Comparison of ENCODE assay signal across 9 mouse cellular contexts in the genomic region with DNA sequence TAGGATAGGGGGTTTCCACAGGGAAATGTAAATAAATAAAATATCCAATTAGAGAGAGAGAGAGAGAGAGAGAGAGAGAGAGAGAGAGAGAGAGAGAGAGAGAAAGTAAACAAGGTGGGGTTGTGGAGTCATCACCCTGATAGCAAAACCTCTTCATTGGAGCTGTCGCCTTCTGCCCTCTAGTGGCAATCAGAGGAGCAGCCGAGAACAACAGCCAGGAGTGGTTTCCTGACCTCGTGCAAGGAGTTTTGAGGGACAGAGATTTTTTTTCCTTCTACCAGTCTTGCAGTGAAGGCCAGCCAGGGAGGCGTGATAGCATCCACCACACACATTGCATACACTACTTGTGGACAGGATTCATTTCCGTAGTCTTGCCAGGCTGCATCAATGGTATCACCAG. TPM values are rescaled to one million over a fixed set of nuclear protein-coding genes. Genes with fewer than 3 reads are reported as not detected.
DNase-seq lines count a peak whose midpoint lies in the region; ATAC-seq and TF ChIP-seq lines count a peak whose summit lies in the region.
"Had no signal": no experiment of that assay in that cellular context is flagged by ENCODE, and none has a peak within 500 bp of the region (broad histone marks: within the 10 kb centered on the region; RNA-seq: fewer than 3 reads in every experiment).

No protein-coding gene starts in this region.

- H3K27ac ChIP-seq in forebrain, postnatal 0 days (ENCODE audit: low read depth, low read length), result no peak overlapping the region
- no peak overlapping the region for H3K27ac ChIP-seq in forebrain, embryonic 15.5 days (replicated peaks)
- H3K27ac ChIP-seq in heart, postnatal 0 days (ENCODE audit: low read depth), result no peak overlapping the region
- H3K27ac ChIP-seq in lung, postnatal 0 days (ENCODE audit: low read length), result no peak overlapping the region

- TF ChIP-seq EP300 in heart, postnatal 0 days (IDR thresholded peaks at IDR 0.05; ENCODE audit: low read depth), result no peak
- TF ChIP-seq EP300 in lung, postnatal 0 days (IDR thresholded peaks at IDR 0.05), result no peak

- no peak overlapping the region for H3K4me3 ChIP-seq in forebrain, postnatal 0 days (ENCODE audit: low read depth, low read length)
- H3K4me3 ChIP-seq in forebrain, embryonic 15.5 days, result no peak overlapping the region
- H3K4me3 ChIP-seq in heart, postnatal 0 days (ENCODE audit: low read depth, low read length), result no peak overlapping the region
- H3K4me3 ChIP-seq in lung, postnatal 0 days (ENCODE audit: low read depth, low read length), result no peak overlapping the region

- H3K36me3 ChIP-seq in forebrain, postnatal 0 days (ENCODE audit: insufficient read depth), result no peaks in the 10 kb centered on the region
- no peaks in the 10 kb centered on the region for H3K36me3 ChIP-seq in forebrain, embryonic 15.5 days
- H3K36me3 ChIP-seq in heart, postnatal 0 days (replicated peaks; ENCODE audit: control insufficient read depth, insufficient read depth, low read length), result no peaks in the 10 kb centered on the region
- H3K36me3 ChIP-seq in lung, postnatal 0 days (ENCODE audit: insufficient read depth, low read length), result no peaks in the 10 kb centered on the region

- peak; percentile 50 for DNase-seq in forebrain, postnatal 0 days
- peak; percentile 27 for DNase-seq in right cerebral cortex, adult 18-20 months
- no peak for DNase-seq in right cerebral cortex, postnatal 36 days (ENCODE audit: low spot score in 2 of 2)
- DNase-seq in cerebellum, adult 11-12 months, result peak; percentile 32
- DNase-seq in heart, postnatal 0 days (ENCODE audit: low spot score), result peak; percentile 50
- DNase-seq in lung, postnatal 0 days (ENCODE audit: low spot score), result peak; percentile 75
- DNase-seq in testis, postnatal 10 days (ENCODE audit: low spot score), result peak; percentile 61

- H3K4me1 ChIP-seq in forebrain, postnatal 0 days (ENCODE audit: insufficient read depth), result peaks cover 7% of the 10 kb centered on the region; the same call in 1 of the 2 replicates
- H3K4me1 ChIP-seq in forebrain, embryonic 15.5 days, result peaks cover 17% of the 10 kb centered on the region
- peaks cover 7% of the 10 kb centered on the region for H3K4me1 ChIP-seq in heart, postnatal 0 days (ENCODE audit: control insufficient read depth, insufficient read depth)
- peaks cover 6% of the 10 kb centered on the region; the same call in 1 of the 2 replicates for H3K4me1 ChIP-seq in lung, postnatal 0 days (ENCODE audit: insufficient read depth, low read depth, low read length)

- H3K9me3 ChIP-seq in forebrain, postnatal 0 days (ENCODE audit: low read length), result no peaks in the 10 kb centered on the region
- H3K9me3 ChIP-seq in forebrain, embryonic 15.5 days, result no peaks in the 10 kb centered on the region
- no peaks in the 10 kb centered on the region for H3K9me3 ChIP-seq in heart, postnatal 0 days (replicated peaks; ENCODE audit: control insufficient read depth, low read length)
- no peaks in the 10 kb centered on the region for H3K9me3 ChIP-seq in lung, postnatal 0 days (ENCODE audit: low read length)

- H3K9ac ChIP-seq in forebrain, postnatal 0 days, result no peak overlapping the region
- H3K9ac ChIP-seq in forebrain, embryonic 15.5 days (replicated peaks), result no peak overlapping the region
- no peak overlapping the region for H3K9ac ChIP-seq in heart, postnatal 0 days (replicated peaks; ENCODE audit: low read depth, low read length)
- no peak overlapping the region for H3K9ac ChIP-seq in lung, postnatal 0 days (replicated peaks; ENCODE audit: low read depth)

- TF ChIP-seq CTCF in forebrain, postnatal 0 days (IDR thresholded peaks at IDR 0.05; ENCODE audit: low read depth), result peak; percentile 78
- TF ChIP-seq CTCF in heart, postnatal 0 days (IDR thresholded peaks at IDR 0.05; ENCODE audit: low read depth), result peak; percentile 84
- peak; percentile 87 for TF ChIP-seq CTCF in lung, postnatal 0 days (IDR thresholded peaks at IDR 0.05)

- no peak for ATAC-seq in forebrain, postnatal 0 days
- no peak for ATAC-seq in forebrain, embryonic 15.5 days (replicated peaks)
- no peak for ATAC-seq in heart, postnatal 0 days (ENCODE audit: insufficient read depth, low read depth)
- no peak for ATAC-seq in lung, postnatal 0 days

- H3K4me2 ChIP-seq in forebrain, postnatal 0 days (ENCODE audit: low read depth), result no peak overlapping the region
- H3K4me2 ChIP-seq in forebrain, embryonic 15.5 days (replicated peaks), result no peak overlapping the region
- H3K4me2 ChIP-seq in heart, postnatal 0 days (ENCODE audit: low read depth, low read length), result no peak overlapping the region
- H3K4me2 ChIP-seq in lung, postnatal 0 days (replicated peaks; ENCODE audit: low read depth, low read length), result no peak overlapping the region

- WGBS in forebrain, postnatal 0 days, result 8% methylated on average over 5 of the region's 5 CpGs
- 7% methylated on average over 5 of the region's 5 CpGs for WGBS in forebrain, embryonic 15.5 days
- WGBS in heart, postnatal 0 days, result 9% methylated on average over 5 of the region's 5 CpGs
- WGBS in lung, postnatal 0 days, result 8% methylated on average over 5 of the region's 5 CpGs

- H3K27me3 ChIP-seq in forebrain, postnatal 0 days (ENCODE audit: insufficient read depth, low read length), result no peaks in the 10 kb centered on the region
- H3K27me3 ChIP-seq in forebrain, embryonic 15.5 days, result no peaks in the 10 kb centered on the region
- no peaks in the 10 kb centered on the region for H3K27me3 ChIP-seq in heart, postnatal 0 days (ENCODE audit: control insufficient read depth, insufficient read depth, low read length)
- H3K27me3 ChIP-seq in lung, postnatal 0 days (replicated peaks; ENCODE audit: insufficient read depth, low read length), result no peaks in the 10 kb centered on the region

RNA-seq across cellular contexts. Expression of a gene that starts 3.4 kb away (rescaled TPM):
- 30.7 and 42.3 TPM in 2 replicates for total RNA-seq in forebrain, postnatal 0 days (2014; rRNA removed)
- 80.4 and 81.7 TPM in 2 replicates for polyA plus RNA-seq in forebrain, postnatal 0 days (2015; fragmentation: Nextera tagmentation; extraction: Ambion mirVana)
- polyA plus RNA-seq in forebrain, embryonic 15.5 days (2015; fragmentation: Nextera tagmentation; extraction: Ambion mirVana), result 76.7 and 79.8 TPM in 2 replicates
- total RNA-seq in heart, postnatal 0 days (2014; rRNA removed; ENCODE audit: low replicate concordance), result 78.9 and 85.9 TPM in 2 replicates
- polyA plus RNA-seq in heart, postnatal 0 days (2015; fragmentation: Nextera tagmentation; extraction: Ambion mirVana), result 102 and 109 TPM in 2 replicates
- polyA plus RNA-seq in lung, postnatal 0 days (2015; fragmentation: Nextera tagmentation; extraction: Ambion mirVana), result 89.8 and 101 TPM in 2 replicates

RNA-seq across cellular contexts. Expression of a gene that starts 15.8 kb away (rescaled TPM):
- 80.7 and 81.2 TPM in 2 replicates for total RNA-seq in forebrain, postnatal 0 days (2014; rRNA removed)
- 81.0 and 99.0 TPM in 2 replicates for polyA plus RNA-seq in forebrain, postnatal 0 days (2015; fragmentation: Nextera tagmentation; extraction: Ambion mirVana)
- 107 and 113 TPM in 2 replicates for polyA plus RNA-seq in forebrain, embryonic 15.5 days (2015; fragmentation: Nextera tagmentation; extraction: Ambion mirVana)
- total RNA-seq in heart, postnatal 0 days (2014; rRNA removed; ENCODE audit: low replicate concordance), result 44.3 and 50.9 TPM in 2 replicates
- 65.3 and 70.9 TPM in 2 replicates for polyA plus RNA-seq in heart, postnatal 0 days (2015; fragmentation: Nextera tagmentation; extraction: Ambion mirVana)
- 69.4 and 79.9 TPM in 2 replicates for polyA plus RNA-seq in lung, postnatal 0 days (2015; fragmentation: Nextera tagmentation; extraction: Ambion mirVana)

RNA-seq across cellular contexts. Expression of a gene that starts 16.6 kb away (rescaled TPM):
- not detected in 2 replicates for total RNA-seq in forebrain, postnatal 0 days (2014; rRNA removed)
- polyA plus RNA-seq in forebrain, postnatal 0 days (2015; fragmentation: Nextera tagmentation; extraction: Ambion mirVana), result not detected in 2 replicates
- polyA plus RNA-seq in forebrain, embryonic 15.5 days (2015; fragmentation: Nextera tagmentation; extraction: Ambion mirVana), result 0.19 and 0.24 TPM in 2 replicates
- total RNA-seq in heart, postnatal 0 days (2014; rRNA removed; ENCODE audit: low replicate concordance), result not detected in 2 replicates
- 0.16 TPM in 2 replicates for polyA plus RNA-seq in heart, postnatal 0 days (2015; fragmentation: Nextera tagmentation; extraction: Ambion mirVana)
- 0.12 TPM in 1 of 2 replicates, not detected in the other for polyA plus RNA-seq in lung, postnatal 0 days (2015; fragmentation: Nextera tagmentation; extraction: Ambion mirVana)
- total RNA-seq: layer of hippocampus, adult 18-20 months had no signal

RNA-seq across cellular contexts. Expression of a gene that starts 36.2 kb away (rescaled TPM):
- 0.19 and 0.77 TPM in 2 replicates for total RNA-seq in forebrain, postnatal 0 days (2014; rRNA removed)
- 0.38 and 0.53 TPM in 2 replicates for polyA plus RNA-seq in forebrain, postnatal 0 days (2015; fragmentation: Nextera tagmentation; extraction: Ambion mirVana)
- polyA plus RNA-seq in forebrain, embryonic 15.5 days (2015; fragmentation: Nextera tagmentation; extraction: Ambion mirVana), result 0.43 and 0.53 TPM in 2 replicates
- 0.15 and 4.1 TPM in 2 replicates for total RNA-seq in heart, postnatal 0 days (2014; rRNA removed; ENCODE audit: low replicate concordance)
- 0.10 TPM in 1 of 2 replicates, not detected in the other for polyA plus RNA-seq in heart, postnatal 0 days (2015; fragmentation: Nextera tagmentation; extraction: Ambion mirVana)
- 0.56 and 0.64 TPM in 2 replicates for polyA plus RNA-seq in lung, postnatal 0 days (2015; fragmentation: Nextera tagmentation; extraction: Ambion mirVana)

RNA-seq across cellular contexts. Expression of a gene that starts 52.5 kb away (rescaled TPM):
- 66.2 and 75.0 TPM in 2 replicates for total RNA-seq in forebrain, postnatal 0 days (2014; rRNA removed)
- polyA plus RNA-seq in forebrain, postnatal 0 days (2015; fragmentation: Nextera tagmentation; extraction: Ambion mirVana), result 28.3 and 28.6 TPM in 2 replicates
- 36.5 and 43.0 TPM in 2 replicates for polyA plus RNA-seq in forebrain, embryonic 15.5 days (2015; fragmentation: Nextera tagmentation; extraction: Ambion mirVana)
- 26.8 and 40.2 TPM in 2 replicates for total RNA-seq in heart, postnatal 0 days (2014; rRNA removed; ENCODE audit: low replicate concordance)
- 11.6 and 13.0 TPM in 2 replicates for polyA plus RNA-seq in heart, postnatal 0 days (2015; fragmentation: Nextera tagmentation; extraction: Ambion mirVana)
- polyA plus RNA-seq in lung, postnatal 0 days (2015; fragmentation: Nextera tagmentation; extraction: Ambion mirVana), result 8.6 and 8.8 TPM in 2 replicates

Comparison
In these comparisons a context has a peak if more than half of its experiments do, and no peak if none do; other contexts are left out.
1. DNase-seq: peak in forebrain, postnatal 0 days (single experiment), right cerebral cortex, adult 18-20 months (single experiment), cerebellum, adult 11-12 months (single experiment), heart, postnatal 0 days (single experiment), lung, postnatal 0 days (single experiment) and testis, postnatal 10 days (single experiment); none in right cerebral cortex, postnatal 36 days (0 of 2).
2. Peak in every context shown above with its lines, with median percentiles within 50 percentile points of each other: CTCF ChIP-seq.